Mouse (Mus musculus) liver, adult 2 months (tissue): ENCODE measurements at regions not wholly inside any gene's neighbourhood (a gene's known extent, or its start where the extent isn't known, plus 50 kb on each side); places are given as distances from the start of the nearest gene placed in this dataset.
A peak's percentile ranks its signal among the peaks of the same experiment; 100 is the strongest.

Experiments
- DNase-seq: peaks from one replicate; pipeline ENCODE4 v3.0.0-alpha.2; 2011; ENCODE audit warnings: low read depth, low spot score; ENCODE audit errors: extremely low read depth
- H3K27ac ChIP-seq: fragments of 200-500 bp; replicated peaks from 2 replicates; pipeline ENCODE4 v1.5.1; 2012; ENCODE audit warnings: low read depth, mild to moderate bottlenecking, control low read depth, inconsistent platforms, low read length; ENCODE audit not compliant: insufficient read depth
- H3K27me3 ChIP-seq: fragments of 200-500 bp; 2 replicates; pipeline ENCODE4 v1.6.1; 2012; ENCODE audit warnings: mild to moderate bottlenecking, moderate library complexity, low read length, inconsistent platforms; ENCODE audit not compliant: control insufficient read depth, insufficient read depth
- H3K36me3 ChIP-seq: fragments of 200-500 bp; 2 replicates; pipeline ENCODE4 v1.6.1; 2012; ENCODE audit warnings: low read length, inconsistent platforms; ENCODE audit not compliant: control insufficient read depth, insufficient read depth
- H3K4me1 ChIP-seq: fragments of 200-500 bp; 2 replicates; pipeline ENCODE4 v1.6.1; 2011; ENCODE audit warnings: low read length; ENCODE audit not compliant: control insufficient read depth, insufficient read depth
- H3K4me3 ChIP-seq: fragments of 200-500 bp; 2 replicates; pipeline ENCODE4 v1.5.1; 2011; ENCODE audit warnings: low read depth, mild to moderate bottlenecking, control low read depth, low read length, moderate library complexity; ENCODE audit not compliant: insufficient read depth
- H3K79me2 ChIP-seq: fragments of 200-500 bp; 2 replicates; pipeline ENCODE4 v1.6.1; 2012; ENCODE audit warnings: inconsistent platforms, mild to moderate bottlenecking, low read length, moderate library complexity; ENCODE audit not compliant: control insufficient read depth, insufficient read depth
- H3K9ac ChIP-seq: fragments of 200-500 bp; 2 replicates; pipeline ENCODE4 v1.6.1; 2012; ENCODE audit warnings: low read depth, mild to moderate bottlenecking, control low read depth, inconsistent platforms, low read length
- CTCF ChIP-seq: fragments of 200-500 bp; IDR thresholded peaks from 2 replicates; pipeline ENCODE4 v1.5.1; 2011; ENCODE audit warnings: low read depth, low read length, control low read depth
- POLR2A ChIP-seq: fragments of 200-500 bp; IDR thresholded peaks from 2 replicates; pipeline ENCODE4 v1.6.1; 2011; ENCODE audit warnings: low read length, control low read depth; ENCODE audit not compliant: insufficient read depth; ENCODE audit errors: extremely low read depth
- WGBS: fragments of 180-500 bp; shearing (Covaris S2); methylation state at CpG from one replicate; pipeline ENCODE4 v1.1.7; 2018; 5-methylcytosine and 5-hydroxymethylcytosine counted together

DNA sequence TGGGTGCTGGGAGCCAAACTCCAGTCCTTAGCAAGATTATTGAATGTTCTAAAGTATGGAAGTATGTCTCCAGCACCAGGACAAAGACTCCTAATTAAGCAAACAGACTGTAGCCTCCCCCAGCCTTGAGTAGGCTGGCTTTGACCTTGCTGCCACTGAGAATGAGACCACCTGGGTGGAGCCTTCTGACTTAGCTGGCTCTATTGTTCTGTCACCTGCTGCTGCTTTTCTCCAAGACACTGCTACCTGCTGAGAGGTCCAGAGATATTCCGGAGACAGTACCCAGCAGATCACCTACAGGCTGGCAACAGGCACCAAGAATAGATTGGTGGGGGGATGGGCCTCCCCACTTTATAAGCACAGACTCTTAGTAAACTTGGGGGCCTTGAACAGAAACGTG lies 247.5 kb upstream of the Pabpc6 start:
- Histone ChIP-seq H3K9ac (no peak overlapping the region), H3K27me3 (no peaks in the 10 kb centered on the region), H3K4me1 (no peaks in the 10 kb centered on the region), H3K27ac (no peak overlapping the region), H3K36me3 (no peaks in the 10 kb centered on the region), H3K79me2 (no peaks in the 10 kb centered on the region), H3K4me3 (no peak overlapping the region)
- TF ChIP-seq POLR2A (no peak), CTCF (no peak)
- DNase-seq = no peak
- 52% methylated on average over 2 of the region's 2 CpGs for WGBS

DNA sequence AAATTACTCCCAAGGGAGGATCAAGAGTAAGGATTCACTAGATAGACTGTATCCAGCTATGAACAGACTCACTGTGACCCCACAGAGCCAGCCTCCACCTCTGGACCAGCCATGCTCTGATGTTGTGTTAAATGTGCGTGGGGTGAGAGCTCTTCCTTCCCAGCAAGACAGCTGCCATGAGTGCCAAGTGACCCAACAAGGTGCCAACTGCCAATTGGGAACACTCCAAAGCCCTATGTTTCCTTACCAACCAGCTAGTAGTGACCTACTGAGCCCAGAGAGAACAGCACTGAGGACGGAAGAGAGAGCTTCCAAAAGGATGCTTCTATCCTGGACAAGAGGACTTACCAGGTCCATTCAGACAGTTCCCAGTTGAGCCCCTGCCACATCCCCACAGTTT lies 241.3 kb upstream of the Pabpc6 start:
- no peaks in the 10 kb centered on the region for H3K27me3 ChIP-seq
- no peak for TF ChIP-seq CTCF
- WGBS = 66% methylated on average over 2 of the region's 2 CpGs
- DNase-seq = peak; percentile 6
- H3K4me3 ChIP-seq = no peak overlapping the region
- H3K79me2 ChIP-seq = no peaks in the 10 kb centered on the region
- H3K36me3 ChIP-seq = no peaks in the 10 kb centered on the region
- H3K4me1 ChIP-seq = no peaks in the 10 kb centered on the region
- H3K9ac ChIP-seq = no peak overlapping the region
- H3K27ac ChIP-seq = no peak overlapping the region

DNA sequence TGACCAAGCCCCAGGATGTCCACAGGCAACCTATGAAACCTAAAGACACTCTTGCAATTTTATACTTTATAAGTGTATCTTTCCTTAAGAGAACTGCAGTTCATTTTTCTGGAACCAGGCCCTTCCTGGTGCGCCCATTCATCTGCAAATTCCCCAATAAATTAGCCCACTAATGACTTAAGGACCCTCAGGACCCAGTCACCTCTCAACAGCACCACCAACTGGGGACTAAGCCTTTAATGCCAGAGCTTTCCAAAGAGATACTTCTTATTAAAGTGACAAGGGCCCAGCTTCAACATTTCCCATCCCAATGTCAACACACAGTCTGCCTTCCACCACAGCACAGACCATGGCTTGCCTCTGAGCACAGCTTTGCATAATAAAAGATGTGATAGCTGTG lies 237.6 kb upstream of the Pabpc6 start:
- H3K27ac ChIP-seq = no peak overlapping the region
- no peaks in the 10 kb centered on the region for H3K4me1 ChIP-seq
- no peak overlapping the region for H3K4me3 ChIP-seq
- no peaks in the 10 kb centered on the region for H3K27me3 ChIP-seq
- no peak for TF ChIP-seq POLR2A
- TF ChIP-seq CTCF = no peak
- 94% methylated on average over 1 of the region's 1 CpGs for WGBS
- H3K36me3 ChIP-seq = no peaks in the 10 kb centered on the region
- H3K79me2 ChIP-seq = no peaks in the 10 kb centered on the region
- no peak for DNase-seq
- H3K9ac ChIP-seq = no peak overlapping the region

DNA sequence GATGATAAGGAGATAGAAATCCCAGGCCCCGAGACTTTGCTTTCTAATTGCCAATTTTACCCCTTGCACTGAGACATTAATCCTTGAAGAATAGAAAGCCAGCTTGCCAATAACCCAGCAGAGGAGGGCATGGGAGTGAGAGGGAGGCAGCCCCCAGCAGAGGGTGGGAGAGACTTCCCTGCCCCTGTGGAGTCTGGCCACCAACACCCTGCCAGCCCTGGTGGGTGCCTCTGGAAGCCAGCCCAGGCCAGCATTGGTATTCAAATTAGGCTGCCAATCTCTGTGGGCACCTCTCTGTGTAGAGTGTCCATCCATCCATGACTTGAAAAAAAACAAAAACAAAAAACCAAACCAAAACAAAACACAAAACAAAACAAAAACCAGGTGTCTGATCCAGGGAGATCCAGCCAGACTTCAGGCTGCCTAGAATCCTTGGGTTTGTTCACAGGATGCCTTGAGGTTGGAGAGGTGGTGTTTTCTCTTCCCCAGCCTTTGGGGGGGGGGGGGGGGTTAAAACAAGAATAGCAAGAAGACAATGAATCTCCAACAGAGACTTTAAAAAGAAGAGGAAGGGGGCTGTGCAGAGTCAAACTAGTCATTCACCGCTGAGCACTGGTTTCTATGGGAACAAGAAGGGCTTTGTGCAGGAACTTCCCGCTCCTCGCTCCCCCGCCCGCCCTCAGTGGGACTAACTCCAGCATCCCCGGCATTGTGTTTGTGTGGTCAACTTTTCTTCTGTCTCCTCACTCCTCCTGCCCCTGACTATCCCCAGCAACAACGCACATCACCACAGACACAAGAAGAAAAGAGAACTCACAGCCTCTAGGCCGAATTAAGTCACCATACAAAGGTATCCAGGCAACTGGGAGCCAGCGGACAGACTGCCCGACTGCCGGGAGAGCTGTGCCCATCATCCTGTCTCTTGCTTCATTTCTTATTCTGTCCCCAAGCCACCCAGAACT lies 236.3 kb upstream of the Pabpc6 start:
- Histone ChIP-seq H3K27me3 (no peaks in the 10 kb centered on the region), H3K36me3 (no peaks in the 10 kb centered on the region), H3K4me3 (no peak overlapping the region), H3K79me2 (no peaks in the 10 kb centered on the region), H3K4me1 (no peaks in the 10 kb centered on the region), H3K27ac (no peak overlapping the region), H3K9ac (no peak overlapping the region)
- no peak for DNase-seq
- TF ChIP-seq POLR2A = no peak
- TF ChIP-seq CTCF = no peak
- WGBS = 46% methylated on average over 12 of the region's 12 CpGs

DNA sequence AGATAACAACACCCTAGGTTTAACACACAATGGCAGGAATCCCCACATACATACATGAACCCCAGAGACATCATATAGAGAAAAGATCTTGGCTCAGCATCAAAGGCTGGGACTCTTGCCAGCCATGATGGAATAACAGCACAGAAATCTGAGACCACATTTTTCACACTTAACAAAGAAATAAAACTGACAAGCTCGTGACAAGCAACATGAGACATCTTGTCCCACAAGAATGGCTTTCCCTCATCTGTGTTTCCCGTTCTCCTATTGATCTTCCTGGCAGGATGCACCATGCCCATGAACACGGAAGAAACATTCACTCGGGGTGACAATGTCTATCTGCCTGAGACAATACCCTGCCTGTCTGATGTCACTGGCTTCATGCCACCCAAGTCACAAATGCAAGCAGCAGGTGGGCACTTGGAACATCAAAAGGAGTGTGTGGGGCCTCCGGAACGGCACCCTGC lies 235.0 kb upstream of the Pabpc6 start:
- TF ChIP-seq POLR2A (no peak), CTCF (no peak)
- H3K4me3 ChIP-seq = no peak overlapping the region
- no peaks in the 10 kb centered on the region for H3K4me1 ChIP-seq
- H3K9ac ChIP-seq = no peak overlapping the region
- no peak overlapping the region for H3K27ac ChIP-seq
- 80% methylated on average over 6 of the region's 6 CpGs for WGBS
- H3K27me3 ChIP-seq = no peaks in the 10 kb centered on the region
- no peaks in the 10 kb centered on the region for H3K36me3 ChIP-seq
- DNase-seq = no peak
- H3K79me2 ChIP-seq = no peaks in the 10 kb centered on the region

DNA sequence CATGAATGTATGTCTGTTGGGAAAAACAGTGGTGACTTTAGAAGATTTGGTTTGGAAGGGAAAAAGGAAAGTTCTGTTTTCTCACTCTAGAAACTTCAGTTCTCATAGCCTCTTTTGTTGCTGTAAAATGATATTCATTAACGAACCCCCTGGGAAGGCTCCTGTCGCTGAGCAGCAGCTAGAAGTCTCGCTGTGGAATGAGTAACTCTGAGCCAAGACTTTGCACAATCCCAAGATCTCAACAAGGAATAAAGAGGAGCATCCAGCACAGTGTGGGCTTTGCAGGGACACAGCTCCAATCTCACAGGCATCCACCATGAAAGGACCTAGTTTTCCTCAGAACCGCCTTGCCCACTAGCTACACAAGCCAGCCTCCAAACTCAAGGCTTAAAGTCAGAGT lies 233.8 kb upstream of the Pabpc6 start:
- 90% methylated on average over 4 of the region's 4 CpGs for WGBS
- H3K27me3 ChIP-seq = no peaks in the 10 kb centered on the region
- no peak overlapping the region for H3K9ac ChIP-seq
- no peaks in the 10 kb centered on the region for H3K4me1 ChIP-seq
- H3K79me2 ChIP-seq = no peaks in the 10 kb centered on the region
- DNase-seq = no peak
- TF ChIP-seq POLR2A (no peak), CTCF (no peak)
- no peak overlapping the region for H3K4me3 ChIP-seq
- no peak overlapping the region for H3K27ac ChIP-seq
- H3K36me3 ChIP-seq = no peaks in the 10 kb centered on the region
